Mouse (Mus musculus) E14TG2a.4 (cell line): ENCODE data around the gene Krt8.
"Not testable (repeated sequence)": the region's sequence is repeated elsewhere in the genome, so short reads cannot be mapped to it uniquely, and the experiment has no call there.

Experiments
- CTCF ChIP-seq: conservative IDR thresholded peaks from 2 replicates; pipeline ENCODE4 v1.5.1; 2014; ENCODE audit warnings: low read length
- NANOG ChIP-seq: IDR thresholded peaks from 2 replicates; pipeline ENCODE4 v1.6.1; 2014; ENCODE audit warnings: borderline replicate concordance, low read length, mixed read lengths
- POU5F1 ChIP-seq: IDR thresholded peaks from 2 replicates; pipeline ENCODE4 v1.6.1; 2014; ENCODE audit warnings: low read length, borderline replicate concordance

GRCm38 (mm10) chr15:101996450-101997078 is 7.7 kb downstream of the Krt8 start:
- not testable (repeated sequence) for TF ChIP-seq CTCF, POU5F1, NANOG
